Mouse (Mus musculus) cerebellum, postnatal 36 days (tissue): ENCODE measurements around the gene Vmn1r38.
"Not testable (repeated sequence)": the region's sequence is repeated elsewhere in the genome, so short reads cannot be mapped to it uniquely, and the experiment has no call there.

ENCODE experiments used
- DNase-seq, 2 experiments: peaks; one replicate each; pipeline ENCODE4 v3.0.0; 2021 to 2022; ENCODE audit warnings: mixed read lengths in 2 of 2

Vmn1r38 gene

DNA sequence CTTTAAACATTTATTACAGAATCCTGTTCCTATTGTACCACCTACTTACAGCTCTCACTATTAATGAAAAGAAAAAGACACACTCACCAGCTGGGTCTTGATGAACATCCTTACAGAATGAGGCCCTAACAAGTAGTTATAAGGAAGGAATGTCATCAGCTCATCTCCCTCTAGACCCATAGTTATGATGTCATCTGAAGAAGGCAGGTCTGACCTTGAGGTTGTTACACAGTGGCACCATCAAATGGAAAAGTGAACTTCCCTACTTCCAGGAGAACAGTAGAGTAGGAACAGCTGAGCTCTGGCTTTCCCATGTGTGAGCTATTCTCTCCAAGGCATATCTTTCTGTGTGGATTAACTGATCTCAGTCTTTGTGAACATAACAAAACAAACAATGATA is at the start of gene Vmn1r38:
Gene Vmn1r38 (minus strand): TSS at position 101 of the 400 bp plus-strand sequence.
- DNase-seq, result not testable (repeated sequence)

DNA sequence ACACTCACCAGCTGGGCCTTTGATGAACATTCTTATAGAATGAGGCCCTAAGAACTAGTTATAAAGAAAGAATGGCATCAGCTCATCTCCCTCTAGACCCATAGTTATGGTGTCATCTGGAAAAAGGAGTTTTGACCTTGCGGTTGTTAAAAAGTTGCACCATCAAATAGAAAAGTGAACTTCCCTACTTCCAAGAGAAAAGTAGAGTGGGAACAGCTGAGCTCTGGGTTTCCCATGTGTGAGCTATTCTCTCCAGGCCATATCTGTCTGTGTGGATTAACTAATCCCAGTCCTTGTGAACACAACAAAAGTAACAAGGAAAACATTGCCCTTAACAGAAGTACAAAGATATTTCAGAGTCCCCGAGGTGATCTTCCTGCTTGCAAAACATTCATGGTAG is 28.1 kb upstream of the Vmn1r38 start, which contains the start of gene Vmn1r39:
Gene Vmn1r39 (minus strand): TSS at position 101 of the 400 bp plus-strand sequence.
- DNase-seq, result no peak

DNA sequence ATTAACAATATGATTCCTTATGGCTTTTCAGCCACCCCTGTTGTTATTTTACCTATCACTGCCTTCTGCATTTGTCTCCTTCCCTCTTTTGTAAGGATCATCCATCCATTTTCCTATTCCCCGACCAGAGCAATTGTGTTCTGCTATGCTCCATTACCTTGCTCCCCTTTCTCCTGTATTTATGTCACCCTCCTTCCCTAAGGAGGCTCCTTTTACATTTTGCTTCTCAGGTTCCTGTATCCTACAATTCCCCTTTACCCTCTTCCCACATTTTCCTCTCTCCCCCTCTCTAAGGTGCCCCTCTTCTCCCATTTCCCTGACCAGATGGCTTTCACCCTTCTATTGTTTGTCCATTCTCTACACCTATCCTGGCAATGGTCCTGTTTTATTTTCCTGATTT is 23.9 kb upstream of the Vmn1r38 start:
- DNase-seq, result no peak

DNA sequence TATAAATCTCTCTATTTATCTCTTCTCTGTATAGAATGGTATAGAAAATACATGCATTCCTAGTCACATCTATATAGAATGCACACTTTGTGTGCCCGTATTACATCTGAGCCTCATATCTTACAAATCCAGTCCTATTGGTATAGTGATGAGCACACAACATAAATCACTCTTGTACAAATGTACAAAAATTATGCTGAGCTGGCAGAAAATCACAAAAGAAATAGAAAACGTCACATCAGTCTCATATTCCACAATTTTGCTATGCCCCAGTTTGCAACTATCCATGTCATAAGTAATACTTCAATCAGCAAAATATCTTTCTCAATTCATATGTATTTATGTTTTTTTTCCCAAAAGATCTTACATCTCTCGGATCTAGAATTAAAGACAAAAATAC is 23.3 kb upstream of the Vmn1r38 start:
- DNase-seq, result no peak

DNA sequence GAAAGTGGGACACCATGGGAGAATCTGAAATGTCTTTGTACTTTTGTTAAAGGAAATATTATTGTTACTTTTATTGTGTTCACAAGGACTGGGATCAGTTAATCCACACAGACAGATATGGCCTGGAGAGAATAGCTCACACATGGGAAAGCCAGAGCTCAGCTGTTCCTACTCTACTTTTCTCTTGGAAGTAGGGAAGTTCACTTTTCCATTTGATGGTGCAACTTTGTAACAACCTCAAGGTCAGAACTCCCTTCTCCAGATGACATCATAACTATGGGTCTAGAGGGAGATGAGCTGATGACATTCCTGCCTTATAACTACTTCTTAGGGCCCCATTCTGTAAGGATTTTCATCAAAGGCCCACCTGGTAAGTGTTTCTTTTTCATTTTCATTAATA is 53.3 kb downstream of the Vmn1r38 start, which contains the start of gene Vmn1r37:
Gene Vmn1r37 (plus strand): TSS at position 301 of the 400 bp plus-strand sequence.
- DNase-seq, result not testable (repeated sequence)
